Mouse (Mus musculus) bone marrow, adult 2 months (tissue): ENCODE results near the gene Pdcd4.
"Not testable (repeated sequence)": the region's sequence is repeated elsewhere in the genome, so short reads cannot be mapped to it uniquely, and the experiment has no call there.

Experiments
- CTCF ChIP-seq: fragments of 200-500 bp; IDR thresholded peaks from 2 replicates; pipeline ENCODE4 v1.5.1; 2011; ENCODE audit warnings: low read length, control low read depth; ENCODE audit not compliant: control insufficient read depth, insufficient read depth
- POLR2A ChIP-seq: fragments of 200-500 bp; IDR thresholded peaks from 2 replicates; pipeline ENCODE4 v1.6.1; 2011; ENCODE audit warnings: low read depth, mild to moderate bottlenecking, control low read depth, low read length, borderline replicate concordance; ENCODE audit not compliant: control insufficient read depth

DNA sequence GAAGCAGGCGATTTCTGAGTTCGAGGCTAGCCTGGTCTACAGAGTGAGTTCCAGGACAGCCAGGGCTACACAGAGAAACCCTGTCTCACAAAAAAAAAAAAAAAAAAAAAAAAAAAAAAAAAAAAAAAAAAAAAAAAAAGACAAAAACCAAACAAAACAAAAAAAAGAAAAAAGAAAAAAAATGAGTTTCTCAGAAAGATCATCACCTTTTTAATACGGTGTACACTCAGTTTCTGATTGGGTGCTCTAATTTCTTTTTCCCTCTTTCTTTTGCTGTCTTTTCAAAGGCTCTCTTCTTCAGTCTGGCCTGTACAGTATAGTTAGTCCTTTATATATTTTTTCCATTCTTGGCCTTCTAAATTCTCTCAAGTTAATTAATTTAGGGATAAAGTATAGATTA is 72.3 kb downstream of the Pdcd4 start:
- TF ChIP-seq POLR2A, CTCF: not testable (repeated sequence)
